Comparison of ENCODE assay signal across 14 mouse cellular contexts in the genomic region with DNA sequence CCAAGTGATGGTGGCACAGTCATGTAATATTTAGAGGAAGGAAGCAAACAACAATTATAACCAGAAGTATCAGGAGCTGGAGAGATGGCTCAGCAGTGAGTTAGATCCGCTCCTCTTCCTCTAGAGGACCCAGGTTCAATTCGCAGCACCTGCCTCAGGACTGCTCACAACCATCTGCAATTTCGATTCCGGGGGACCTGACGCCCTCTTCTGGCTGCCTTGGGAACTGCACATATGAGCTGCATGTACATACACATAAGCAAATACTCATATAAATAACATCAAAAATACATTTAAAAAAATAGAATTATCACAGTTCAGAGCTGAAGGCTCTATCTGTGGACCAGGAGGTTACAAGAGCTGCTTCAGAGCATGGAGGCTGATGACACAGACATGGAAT.
DNase-seq lines count a peak whose midpoint lies in the region; ATAC-seq and TF ChIP-seq lines count a peak whose summit lies in the region.
"Had no signal": no experiment of that assay in that cellular context is flagged by ENCODE, and none has a peak within 500 bp of the region (broad histone marks: within the 10 kb centered on the region; RNA-seq: fewer than 3 reads in every experiment).

No protein-coding gene starts in this region.

- no peaks in the 10 kb centered on the region for H3K36me3 ChIP-seq in hindbrain, postnatal 0 days (ENCODE audit: insufficient read depth, low read length)
- no peaks in the 10 kb centered on the region for H3K36me3 ChIP-seq in hindbrain, embryonic 13.5 days
- H3K36me3 ChIP-seq in limb, embryonic 12.5 days: no peaks in the 10 kb centered on the region
- H3K36me3 ChIP-seq: hindbrain, embryonic 10.5 days had no signal

- no peak for ATAC-seq in hindbrain, postnatal 0 days
- ATAC-seq in hindbrain, embryonic 13.5 days (ENCODE audit: low FRiP score): no peak
- ATAC-seq in limb, embryonic 12.5 days (ENCODE audit: insufficient number of reproducible peaks, insufficient read depth, low FRiP score, low TSS enrichment, low read depth): no peak

- no peaks in the 10 kb centered on the region for H3K4me1 ChIP-seq in hindbrain, postnatal 0 days (ENCODE audit: insufficient read depth, low read length)
- peaks cover 25% of the 10 kb centered on the region for H3K4me1 ChIP-seq in hindbrain, embryonic 13.5 days (replicated peaks)
- H3K4me1 ChIP-seq in limb, embryonic 12.5 days (replicated peaks): peaks cover 63% of the 10 kb centered on the region
- H3K4me1 ChIP-seq: megakaryocyte, embryonic 14.5 days had no signal

- 0 out of 2 replicates have a peak, but pooled peaks cover 5% of the 10 kb centered on the region for H3K27me3 ChIP-seq in hindbrain, postnatal 0 days (ENCODE audit: insufficient read depth, low read length)
- peaks cover 23% of the 10 kb centered on the region for H3K27me3 ChIP-seq in hindbrain, embryonic 13.5 days
- H3K27me3 ChIP-seq in limb, embryonic 12.5 days: no peaks in the 10 kb centered on the region

- no peak overlapping the region for H3K27ac ChIP-seq in hindbrain, postnatal 0 days
- H3K27ac ChIP-seq in hindbrain, embryonic 13.5 days: no peak overlapping the region
- peak overlapping the region; percentile 81 for H3K27ac ChIP-seq in limb, embryonic 12.5 days
- H3K27ac ChIP-seq: hindbrain, embryonic 10.5 days had no signal

- H3K4me3 ChIP-seq in hindbrain, postnatal 0 days (ENCODE audit: low read length): no peak overlapping the region
- no peak overlapping the region for H3K4me3 ChIP-seq in hindbrain, embryonic 13.5 days
- no peak overlapping the region for H3K4me3 ChIP-seq in limb, embryonic 12.5 days (replicated peaks)
- H3K4me3 ChIP-seq: hindbrain, embryonic 10.5 days; megakaryocyte, embryonic 14.5 days had no signal

- no peaks in the 10 kb centered on the region for H3K9me3 ChIP-seq in hindbrain, postnatal 0 days (ENCODE audit: low read length)
- no peaks in the 10 kb centered on the region for H3K9me3 ChIP-seq in hindbrain, embryonic 13.5 days
- 0 out of 2 replicates have a peak, but pooled peaks cover 3% of the 10 kb centered on the region for H3K9me3 ChIP-seq in limb, embryonic 12.5 days

- no peak overlapping the region for H3K4me2 ChIP-seq in hindbrain, postnatal 0 days (ENCODE audit: low read depth, low read length)
- H3K4me2 ChIP-seq in hindbrain, embryonic 13.5 days: no peak overlapping the region
- no peak overlapping the region for H3K4me2 ChIP-seq in limb, embryonic 12.5 days

- peak; percentile 51 for TF ChIP-seq CTCF in hindbrain, postnatal 0 days (IDR thresholded peaks at IDR 0.05; ENCODE audit: low read depth)

- no peak for DNase-seq in hindbrain, postnatal 0 days (ENCODE audit: low spot score)
- DNase-seq in 416B (ENCODE audit: low read depth): peak; percentile 20
- peak; percentile 57 for DNase-seq in ZHBTc4 (ENCODE audit: low read depth, low spot score)
- no peak for DNase-seq in adrenal gland, postnatal 36 days
- no peak for DNase-seq in kidney, postnatal 25 days
- no peak for DNase-seq in embryo, embryonic 9.5 days (ENCODE audit: extremely low spot score)
- DNase-seq: adrenal gland, postnatal 25 days; gastrocnemius, postnatal 14 days; layer of hippocampus, adult 9-11 months; spleen, adult 18-20 months had no signal

- 80% methylated on average over 5 of the region's 5 CpGs for WGBS in hindbrain, postnatal 0 days
- 86% methylated on average over 5 of the region's 5 CpGs for WGBS in hindbrain, embryonic 13.5 days
- 81% methylated on average over 5 of the region's 5 CpGs for WGBS in limb, embryonic 12.5 days

- H3K9ac ChIP-seq in hindbrain, postnatal 0 days (replicated peaks; ENCODE audit: low read length): no peak overlapping the region
- no peak overlapping the region for H3K9ac ChIP-seq in hindbrain, embryonic 13.5 days
- H3K9ac ChIP-seq in limb, embryonic 12.5 days (replicated peaks): no peak overlapping the region

Comparison
In these comparisons a context has a peak if more than half of its experiments do, and no peak if none do; other contexts are left out.
1. DNase-seq: peak in 416B (single experiment) and ZHBTc4 (single experiment); none in hindbrain, postnatal 0 days (single experiment), adrenal gland, postnatal 36 days (0 of 2), kidney, postnatal 25 days (0 of 2) and embryo, embryonic 9.5 days (single experiment).